Mouse (Mus musculus) erythroblast, adult 5-6 weeks (primary cell): ENCODE measurements around the gene Pigt. TPM values are rescaled to one million over a fixed set of nuclear protein-coding genes. Genes with fewer than 3 reads are reported as not detected.

Experiments used
- ATAC-seq: replicated peaks from 2 replicates; pipeline ENCODE4 v1.8.0; 2016; ENCODE audit warnings: moderate number of reproducible peaks, mild to moderate bottlenecking, moderate TSS enrichment, inconsistent platforms; ENCODE audit not compliant: poor library complexity, low FRiP score, severe bottlenecking
- total RNA-seq, 2 experiments: library from RNA; stranded (forward) in 1 of 2; stranded (reverse) in 1 of 2; fragments of 150-400 nt in 1 of 2; fragments of 200-764, 138-1000 nt in 1 of 2; gene quantifications; 2 replicates each; pipeline versions ENCODE4 v1.2.3 to v1.2.4; 2015 to 2017; ENCODE audit warnings: low replicate concordance in 2 of 2

Gene Pigt
- total RNA-seq, 2 experiments from 2014 or later, result 8.6 to 13.6 TPM

DNA sequence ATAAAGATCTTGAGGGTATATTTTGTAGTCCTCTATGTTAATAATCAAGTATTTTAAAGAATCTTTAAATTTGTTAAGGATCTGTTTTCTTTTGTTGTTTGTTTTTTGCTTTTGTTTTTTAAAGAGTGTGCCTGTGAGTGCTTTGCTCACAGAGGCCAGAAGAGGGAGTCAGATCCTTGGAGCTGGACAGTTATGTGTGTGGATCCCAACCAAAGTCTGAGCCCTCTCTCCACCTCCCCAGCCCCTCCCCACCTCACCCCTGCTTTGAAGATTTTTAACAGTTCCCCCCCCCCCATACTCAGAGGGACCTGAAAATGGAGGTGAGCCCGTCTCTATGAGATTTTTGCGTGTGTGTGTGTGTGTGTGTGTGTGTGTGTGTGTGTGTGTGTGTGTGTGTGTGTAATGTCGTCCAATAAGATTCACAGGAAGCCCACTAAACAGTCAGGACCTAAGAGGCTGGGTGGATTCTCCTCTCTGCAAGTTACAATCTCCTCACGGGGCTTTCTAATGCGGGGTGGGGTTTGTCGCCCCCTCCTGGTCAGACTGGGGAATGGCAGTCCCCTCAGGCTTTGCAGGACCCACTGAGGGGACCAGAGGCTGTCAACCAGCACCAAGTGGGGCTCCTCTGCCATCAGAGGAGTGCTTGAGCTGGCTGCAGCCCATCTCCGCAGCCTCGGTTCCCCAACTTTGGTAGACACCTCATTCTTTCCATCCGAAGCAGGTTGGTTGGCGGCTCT lies 20.3 kb downstream of the Pigt start:
- peak; percentile 64; the same call in 1 of the 2 replicates for ATAC-seq

DNA sequence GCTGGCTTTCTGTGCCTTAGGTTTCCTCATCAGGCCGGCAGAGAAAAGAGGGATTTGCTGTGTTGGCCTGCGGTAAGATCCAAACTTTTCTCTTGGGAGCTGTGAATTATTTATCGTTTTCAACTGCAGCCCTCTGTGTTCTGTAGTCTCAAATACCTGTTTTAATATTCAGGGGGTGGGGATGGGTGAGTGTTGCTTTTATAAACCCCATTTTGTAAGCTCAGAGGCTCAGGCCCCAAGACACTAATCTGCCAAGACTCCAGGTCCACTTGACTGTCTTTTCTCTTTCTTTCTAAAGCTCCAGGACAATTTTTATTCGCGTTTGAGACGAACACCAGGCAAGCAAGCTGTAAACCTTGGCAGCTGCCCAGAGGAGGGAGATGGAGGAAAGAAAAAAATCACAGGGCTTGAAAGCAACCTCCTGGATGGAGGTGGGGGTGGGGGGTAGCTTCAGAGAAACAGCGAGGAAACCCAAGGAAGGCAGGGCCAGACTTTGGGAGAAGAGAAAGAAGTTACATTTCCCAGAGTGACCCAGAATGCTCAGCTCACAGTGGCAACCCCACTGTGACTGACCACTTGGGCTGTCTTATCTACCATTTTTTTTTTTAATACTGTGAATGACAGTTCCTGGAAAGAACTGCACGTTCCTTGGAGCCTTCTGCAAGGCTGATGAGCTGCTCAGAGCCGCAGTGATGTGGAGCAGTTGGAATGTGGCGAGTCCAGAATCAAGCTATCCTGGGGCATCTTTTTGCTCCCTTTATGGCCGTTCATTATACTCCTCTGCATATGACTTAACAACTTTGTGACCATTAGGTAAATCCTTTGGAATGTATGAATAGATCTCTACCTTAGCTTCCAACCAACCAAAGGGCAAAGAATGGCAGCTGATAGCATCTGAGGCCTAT lies 21.2 kb downstream of the Pigt start:
- no peak for ATAC-seq

DNA sequence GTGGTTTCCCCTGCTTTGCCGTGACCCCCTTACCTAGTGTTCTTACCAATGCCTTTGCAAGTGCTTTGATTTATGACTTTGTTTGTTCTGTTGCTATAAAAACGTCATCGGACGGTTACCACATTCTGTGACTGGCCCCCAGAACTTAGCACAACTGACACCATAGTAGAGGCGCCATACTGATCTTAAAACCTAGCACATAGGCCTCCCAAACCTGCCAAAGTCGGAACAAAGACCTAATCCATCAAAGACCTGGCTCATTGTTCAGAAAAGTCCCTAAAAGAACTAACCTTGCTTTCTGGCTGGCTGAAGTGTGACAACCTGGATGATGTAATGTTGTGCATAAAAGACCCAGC lies 21.8 kb downstream of the Pigt start:
- no peak for ATAC-seq

DNA sequence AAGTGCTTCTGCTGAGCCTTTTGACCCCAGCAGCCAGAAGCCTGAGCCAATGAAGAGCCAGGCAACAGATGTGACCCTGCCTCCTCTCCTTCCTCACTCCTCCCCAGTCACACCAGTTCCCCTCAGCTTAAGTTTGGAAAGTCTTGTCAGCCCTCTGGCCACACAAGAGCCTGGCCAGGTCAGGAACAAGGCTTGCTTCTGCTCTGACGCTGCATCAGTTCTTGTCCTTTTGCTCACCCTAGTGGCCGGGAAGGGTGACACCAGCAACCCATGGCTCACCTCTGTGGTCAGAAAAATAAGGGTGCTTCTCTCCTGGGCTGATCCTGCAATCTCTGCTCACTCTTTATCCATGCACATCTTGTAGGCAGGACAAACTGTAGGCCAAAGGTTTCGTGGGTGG lies 23.5 kb downstream of the Pigt start:
- ATAC-seq, result 0 out of 2 replicates have a peak, but pooled peaks have one; percentile 49

DNA sequence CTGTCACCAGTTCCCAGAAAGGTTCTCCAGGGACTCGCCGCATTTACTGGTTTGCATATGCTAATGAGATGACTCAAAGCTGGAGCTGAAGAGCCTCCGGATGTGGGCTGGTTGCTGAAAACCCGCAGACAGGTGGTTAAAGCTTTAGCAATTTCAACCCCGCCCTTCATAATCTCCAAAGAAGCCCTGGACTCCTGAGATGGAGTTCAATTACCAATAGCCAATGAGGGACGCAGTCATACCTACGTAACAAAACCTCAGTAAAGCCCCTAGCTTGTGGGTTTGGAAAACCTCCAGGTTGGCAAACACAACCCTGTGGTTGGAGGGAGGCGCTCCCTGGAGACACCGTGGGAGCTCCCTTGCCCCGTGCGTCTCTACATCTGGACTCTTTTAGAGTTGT lies 24.5 kb downstream of the Pigt start:
- ATAC-seq, result no peak

DNA sequence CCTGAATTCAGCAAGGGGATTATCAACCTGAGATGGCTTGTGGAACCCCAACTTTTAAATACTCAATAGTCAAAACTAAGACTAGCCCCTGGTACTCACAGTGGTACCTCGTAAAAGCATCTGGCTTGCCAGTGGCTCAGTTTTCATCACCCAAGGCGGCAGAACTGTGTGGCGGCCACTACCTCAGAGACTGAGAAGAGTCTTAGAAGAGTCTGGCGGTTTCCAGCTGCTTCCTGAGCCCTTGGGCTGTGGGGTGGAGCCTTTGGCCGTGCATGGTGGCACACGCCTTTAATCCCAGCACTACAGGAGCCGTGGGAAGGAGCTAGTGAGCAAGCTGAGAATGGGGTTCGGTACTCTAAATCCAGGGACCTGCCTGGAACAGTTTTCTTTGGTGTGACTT lies 25.0 kb downstream of the Pigt start:
- ATAC-seq, result no peak

DNA sequence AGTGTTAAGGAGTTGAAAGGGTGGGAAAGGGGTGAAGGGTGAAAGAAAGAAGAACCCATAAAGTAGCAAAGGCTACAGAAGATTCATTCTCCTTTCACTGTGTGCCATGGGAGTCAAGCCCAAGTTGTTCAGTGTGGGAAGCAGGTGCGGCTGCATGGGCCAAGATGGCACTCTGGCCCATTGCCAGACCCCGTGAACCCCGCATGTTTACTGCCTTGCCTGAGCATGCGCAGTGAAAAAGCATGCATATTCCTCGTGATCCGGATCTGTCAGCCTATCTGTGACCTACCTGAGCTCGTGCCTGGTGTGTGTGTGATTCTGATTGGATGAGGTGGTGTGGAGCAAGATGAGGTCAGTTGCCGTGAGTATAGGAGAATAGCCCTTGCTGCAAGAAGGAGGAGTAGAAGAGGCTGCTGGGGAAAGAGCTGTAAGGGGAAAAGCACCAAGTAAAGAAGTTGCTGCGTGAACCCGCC lies 26.0 kb downstream of the Pigt start:
- no peak for ATAC-seq

DNA sequence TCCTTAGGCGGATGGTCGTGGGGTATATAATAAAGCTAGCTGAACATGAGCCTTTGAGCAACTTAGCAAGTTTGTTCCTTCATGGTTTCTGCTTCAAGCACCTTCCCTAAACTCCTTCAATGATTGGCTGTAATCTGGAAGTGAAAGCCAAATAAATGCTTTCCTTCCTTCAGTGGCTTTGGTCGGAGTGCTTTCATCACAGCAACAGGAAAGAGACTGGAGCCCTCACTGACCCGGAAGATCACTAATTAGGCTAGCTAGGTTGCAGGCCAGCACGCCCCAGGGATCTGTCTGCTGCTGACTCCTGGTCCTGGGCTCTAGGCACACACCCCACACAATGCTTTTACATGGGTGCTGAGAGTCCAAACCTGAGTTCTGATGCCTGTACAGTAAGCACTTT lies 31.2 kb downstream of the Pigt start:
- ATAC-seq, result no peak

DNA sequence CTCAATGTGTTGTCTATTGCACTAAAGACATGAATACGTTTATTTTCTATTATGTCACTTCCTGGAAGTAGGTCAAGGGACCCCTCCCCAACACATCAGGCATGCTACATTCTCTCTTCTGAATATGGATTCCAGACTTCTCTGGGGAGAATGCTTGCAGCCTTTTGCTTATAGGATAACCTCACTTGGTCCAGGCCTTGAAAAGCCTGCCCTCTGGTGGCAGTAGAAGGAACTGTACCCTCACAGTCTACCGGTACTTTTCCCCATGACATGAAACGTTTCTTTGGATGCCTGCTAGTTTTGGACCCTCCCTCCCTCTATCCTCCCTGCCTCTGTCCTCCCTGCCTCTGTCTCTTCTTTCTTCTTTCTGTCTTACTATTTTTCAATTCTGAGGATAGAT lies 33.8 kb downstream of the Pigt start:
- ATAC-seq, result peak; percentile 56

DNA sequence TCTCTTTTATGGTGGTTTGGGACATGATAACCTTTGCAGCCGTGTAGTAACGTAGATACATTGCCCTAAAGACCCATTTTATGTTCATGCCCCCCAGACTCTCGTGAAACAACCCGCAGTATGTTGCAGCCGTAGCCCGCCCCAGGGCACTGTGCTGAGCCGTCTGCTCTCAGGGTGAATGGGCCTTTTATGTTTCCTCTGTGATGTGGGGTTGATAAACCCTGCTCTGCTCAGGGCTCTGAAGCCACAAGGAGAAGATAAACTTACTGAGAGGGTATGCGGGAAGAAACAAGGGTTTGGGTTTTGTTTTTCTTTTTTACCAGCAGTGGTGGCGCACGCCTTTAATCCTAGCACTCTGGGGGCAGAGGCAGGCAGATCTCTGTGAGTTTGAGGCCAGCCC lies 37.0 kb downstream of the Pigt start:
- ATAC-seq, result no peak

DNA sequence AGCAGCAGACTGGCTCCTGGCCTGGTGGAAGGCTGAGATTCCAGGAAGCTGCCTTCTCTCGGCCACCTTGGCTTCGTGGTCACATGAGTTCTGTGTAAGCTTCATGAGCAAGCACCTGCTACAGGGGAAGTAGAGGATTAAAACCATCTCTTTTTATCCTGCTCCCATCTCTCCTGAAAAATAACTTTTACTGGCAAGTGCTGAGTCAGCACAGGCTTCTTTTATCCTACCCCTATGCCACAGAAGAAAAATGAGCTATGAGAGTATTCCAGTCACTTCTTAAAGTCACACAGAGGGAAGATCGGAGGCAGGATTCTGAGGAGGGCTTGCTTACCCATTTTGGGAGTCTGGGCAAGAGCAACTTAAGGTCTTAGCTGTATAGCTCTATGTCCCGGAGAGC lies 39.7 kb downstream of the Pigt start:
- no peak for ATAC-seq

DNA sequence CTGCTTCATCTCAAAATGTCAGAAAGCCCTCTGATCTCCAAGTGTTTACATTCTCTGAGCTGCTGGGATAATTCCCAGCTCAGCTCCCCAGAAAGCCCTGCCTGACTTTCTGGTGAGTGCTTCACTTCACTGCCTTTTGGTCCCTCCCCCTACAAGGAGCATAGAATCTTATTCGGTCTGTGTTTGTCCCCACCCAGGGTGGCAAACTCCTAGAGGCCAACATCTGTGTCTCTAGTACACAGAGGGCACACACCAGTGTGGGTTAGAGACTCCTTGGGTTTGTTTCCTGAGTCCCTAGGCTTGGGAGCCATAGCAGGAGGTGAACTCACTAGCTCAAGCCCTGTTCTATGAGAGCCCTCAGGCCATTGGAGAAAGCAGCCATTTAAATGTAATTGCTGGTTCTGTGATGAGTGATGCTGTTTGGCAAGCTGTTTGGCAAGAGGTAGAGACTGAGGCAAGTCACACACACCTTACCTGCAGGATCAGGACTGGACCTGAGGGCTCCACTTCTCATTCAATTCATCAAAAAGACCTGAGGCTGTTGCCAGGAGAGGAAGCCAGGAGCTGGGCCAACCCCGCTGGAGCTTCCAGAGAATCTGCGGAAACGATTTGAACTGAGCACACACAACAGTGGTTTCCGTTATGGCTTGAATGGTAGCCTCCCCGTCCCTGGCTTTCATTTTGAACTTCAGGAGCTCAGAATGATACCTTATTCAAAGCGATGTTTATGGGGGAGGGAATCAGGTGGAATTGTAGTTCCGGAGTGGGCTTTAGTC lies 43.5 kb downstream of the Pigt start:
- no peak for ATAC-seq

DNA sequence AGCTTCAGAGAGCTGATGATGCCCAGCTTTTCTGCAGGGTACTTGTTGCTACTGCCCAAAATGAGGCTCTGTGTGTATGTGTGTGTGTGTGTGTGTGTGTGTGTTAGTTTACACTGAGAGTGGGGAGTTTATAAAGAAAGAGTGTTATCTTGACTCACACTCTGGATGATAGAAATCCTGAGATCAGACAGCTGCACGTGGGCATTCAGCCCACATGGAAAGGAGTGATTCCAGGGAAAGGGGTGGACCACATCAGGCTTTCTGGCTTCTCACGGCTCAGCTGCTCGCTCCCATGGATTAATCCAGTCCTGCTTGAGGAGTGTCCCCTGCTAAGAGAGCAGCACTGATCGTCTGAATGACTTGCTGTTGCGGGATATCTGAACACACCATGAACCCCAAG lies 44.8 kb downstream of the Pigt start:
- ATAC-seq, result no peak

DNA sequence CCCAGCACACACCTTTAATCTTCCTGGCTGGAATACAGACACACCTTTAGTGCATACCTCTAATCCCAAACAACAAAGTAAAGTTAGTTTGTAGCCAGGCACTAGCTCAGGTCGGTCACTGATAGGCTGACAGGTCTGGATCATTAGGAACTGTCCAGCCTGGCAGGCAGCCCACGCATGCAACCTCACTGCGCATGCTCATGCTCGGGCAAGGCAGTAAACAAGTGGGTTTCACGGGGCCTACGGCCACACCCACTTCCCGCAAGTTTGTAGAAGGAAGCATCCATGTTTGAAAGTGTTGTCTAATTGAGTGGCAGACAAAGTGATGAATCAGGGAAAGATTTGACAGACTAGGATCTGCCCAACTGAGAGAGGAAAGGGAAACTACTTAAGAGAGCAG lies 45.3 kb downstream of the Pigt start:
- no peak for ATAC-seq

DNA sequence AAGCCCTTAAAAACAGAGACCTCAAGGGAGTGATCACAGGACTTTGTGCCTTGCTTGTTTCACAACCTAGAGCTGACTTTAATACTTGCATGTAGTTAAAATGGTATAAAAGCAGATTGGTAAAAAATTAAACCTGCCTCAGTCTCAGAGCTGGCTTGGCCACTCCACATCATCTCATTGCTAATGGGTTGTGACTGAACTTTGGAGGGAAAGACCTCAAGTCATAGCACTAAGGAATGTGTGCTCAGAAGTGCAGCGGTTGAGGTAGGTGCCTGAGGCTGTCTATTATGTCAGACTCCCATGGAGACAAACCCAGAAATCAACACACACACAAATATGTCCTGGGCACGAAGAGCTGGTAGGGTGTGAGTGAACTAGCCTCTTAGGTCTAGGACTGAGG lies 46.4 kb downstream of the Pigt start:
- ATAC-seq, result no peak

DNA sequence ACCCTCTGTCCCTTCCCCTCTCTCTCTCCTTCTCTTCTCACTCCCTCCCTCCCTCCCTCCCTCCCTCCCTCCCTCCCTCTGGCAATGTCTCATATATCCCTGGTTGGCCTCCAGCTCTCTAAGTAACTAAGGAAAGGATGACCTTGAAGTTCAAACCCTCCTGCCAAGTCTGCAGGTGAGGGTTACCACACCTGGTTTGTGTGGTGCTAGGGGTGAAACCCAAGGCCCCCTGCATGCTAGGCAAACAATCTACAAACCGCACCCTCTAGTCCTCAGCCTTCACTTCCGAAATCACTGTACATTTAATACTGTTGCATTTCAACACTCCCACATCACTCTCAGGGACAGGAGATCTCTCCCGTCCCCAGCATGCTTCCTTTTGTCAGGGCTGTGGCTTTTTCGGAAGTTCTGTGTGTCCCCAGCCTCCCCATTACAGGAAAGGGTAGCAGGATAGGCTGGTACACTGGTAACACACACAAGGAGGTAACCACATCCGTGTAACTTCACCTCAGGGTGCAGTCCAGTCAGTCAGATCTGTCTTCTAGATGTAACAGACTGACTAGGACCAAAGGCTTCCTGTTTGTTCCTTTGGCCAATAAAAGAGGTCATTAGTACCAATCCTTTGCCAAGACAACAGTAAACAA lies 47.3 kb downstream of the Pigt start:
- no peak for ATAC-seq

DNA sequence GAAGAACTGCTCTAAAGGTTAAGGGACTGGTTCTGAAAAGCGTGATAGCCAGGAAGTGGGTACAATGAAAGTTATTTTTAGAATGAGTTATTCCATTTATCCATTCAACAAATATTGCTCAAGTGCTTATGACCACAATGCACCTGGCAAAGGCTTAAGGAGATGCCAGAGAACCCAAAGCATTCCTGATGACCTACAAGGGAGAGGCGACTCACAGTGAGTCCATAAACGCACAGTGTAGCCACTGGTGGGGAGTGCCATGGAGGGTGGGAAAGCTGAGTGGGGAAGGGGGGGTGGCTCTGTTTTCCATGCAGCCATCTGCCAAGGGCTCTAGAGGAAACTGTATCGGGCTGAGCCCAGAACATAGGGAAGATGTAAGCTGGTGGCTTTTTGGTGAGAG lies 52.0 kb downstream of the Pigt start:
- ATAC-seq, result no peak

DNA sequence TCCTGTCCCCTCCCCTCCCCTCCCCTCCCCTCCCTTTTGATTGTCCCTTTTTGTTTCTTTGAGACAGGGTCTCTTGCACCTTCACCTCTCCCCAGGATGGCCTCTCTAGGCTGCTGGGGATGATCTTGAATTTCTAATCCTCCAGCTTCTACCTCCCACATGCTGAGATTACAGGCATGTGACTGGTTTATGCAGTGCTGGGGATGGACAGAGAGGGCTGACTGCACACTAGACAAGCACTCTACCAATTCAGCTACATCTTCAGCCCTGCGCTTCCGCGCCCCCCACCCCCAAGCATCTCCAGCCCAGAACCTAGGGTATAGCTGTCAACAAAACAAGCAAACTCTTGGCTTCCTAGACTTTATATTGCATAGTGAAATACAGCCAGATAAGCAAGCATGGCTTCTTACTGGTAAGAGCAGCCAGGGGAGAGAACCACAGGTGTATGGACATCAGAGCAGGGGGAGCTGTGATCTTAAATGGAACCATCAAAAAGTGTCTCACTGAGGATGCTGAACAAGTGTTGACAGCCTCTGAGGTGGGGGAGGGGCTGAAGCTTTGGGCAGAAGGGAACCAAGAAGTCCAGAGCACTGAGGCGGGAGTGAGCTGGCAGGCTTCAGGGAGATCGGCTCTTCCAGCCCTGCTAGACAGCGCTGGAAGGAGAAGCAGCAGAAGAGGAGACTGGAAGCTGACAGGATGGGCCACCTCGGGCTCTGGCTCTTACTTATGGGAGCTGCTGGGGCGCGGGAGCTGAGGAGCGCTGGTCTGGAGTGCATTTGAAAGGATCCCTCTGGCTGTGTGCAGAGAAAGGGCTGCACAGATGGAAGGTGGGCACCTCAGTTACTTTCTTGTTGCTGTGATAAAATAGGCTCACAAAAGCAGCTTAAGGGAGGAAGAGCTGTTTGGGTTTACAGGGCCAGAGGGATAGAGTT lies 52.9 kb downstream of the Pigt start:
- no peak for ATAC-seq

DNA sequence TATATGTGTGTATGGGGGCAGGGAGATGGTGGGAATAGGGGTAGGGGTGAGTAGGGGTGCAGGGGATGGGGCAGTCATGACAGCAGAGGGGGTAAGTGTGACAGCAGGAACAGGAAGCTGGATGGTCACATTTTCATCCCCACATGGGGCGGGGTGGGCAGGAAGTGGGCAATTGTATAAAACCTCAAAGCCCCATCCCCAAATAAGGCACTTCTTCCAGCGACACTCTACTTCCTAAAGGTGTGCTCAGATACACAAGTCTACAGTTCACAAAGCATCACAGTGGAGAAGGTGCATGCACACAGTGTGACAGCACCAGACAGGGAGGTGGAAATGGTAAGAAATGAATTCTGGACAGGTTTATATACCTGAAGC lies 53.6 kb downstream of the Pigt start:
- ATAC-seq, result no peak
